Mouse (Mus musculus): Measurements from ENCODE around the gene Dgkh. TPM values are rescaled to one million over a fixed set of nuclear protein-coding genes. Genes with fewer than 3 reads are reported as not detected.
"Not testable (repeated sequence)": the region's sequence is repeated elsewhere in the genome, so short reads cannot be mapped to it uniquely, and the experiment has no call there.

Dgkh gene
- polyA plus RNA-seq, 1 experiment from 2014 or later, result 12.8 TPM

GRCm38 (mm10) chr14:78590335-78590734 is 142.2 kb downstream of the Dgkh start:
- Histone ChIP-seq H3K4me2 (replicated peaks) (no peak overlapping the region), H3K36me3 (peaks cover 18% of the 10 kb centered on the region), H3K9ac (no peak overlapping the region), H3K4me1 (no peaks in the 10 kb centered on the region), H3K27me3 (replicated peaks) (no peaks in the 10 kb centered on the region), H3K4me3 (no peak overlapping the region), H3K27ac (no peak overlapping the region), H3K9me3 (no peaks in the 10 kb centered on the region)
- 10% methylated on average over 2 of the region's 2 CpGs for WGBS
- 0 out of 2 replicates have a peak, but pooled peaks have one; percentile 37 for ATAC-seq (ENCODE audit: low FRiP score, low read depth)

- Histone ChIP-seq H3K27me3 (replicated peaks) (no peaks in the 10 kb centered on the region), H3K27ac (no peak overlapping the region), H3K36me3 (peaks cover 50% of the 10 kb centered on the region), H3K9ac (no peak overlapping the region), H3K4me1 (no peaks in the 10 kb centered on the region), H3K4me2 (replicated peaks) (no peak overlapping the region), H3K4me3 (no peak overlapping the region), H3K9me3 (no peaks in the 10 kb centered on the region)
- 90% methylated on average over 13 of the region's 13 CpGs for WGBS
- ATAC-seq (ENCODE audit: low FRiP score, low read depth), result no peak
Observed at GRCm38 (mm10) chr14:78584222-78584621, 148.4 kb downstream of the Dgkh start.

- Histone ChIP-seq H3K9ac (no peak overlapping the region), H3K4me3 (no peak overlapping the region), H3K27ac (no peak overlapping the region), H3K27me3 (replicated peaks) (no peaks in the 10 kb centered on the region), H3K4me1 (no peaks in the 10 kb centered on the region), H3K36me3 (peaks cover 53% of the 10 kb centered on the region), H3K4me2 (replicated peaks) (no peak overlapping the region), H3K9me3 (no peaks in the 10 kb centered on the region)
- no peak for ATAC-seq (ENCODE audit: low FRiP score, low read depth)
Observed at GRCm38 (mm10) chr14:78583168-78583567, 149.4 kb downstream of the Dgkh start.

GRCm38 (mm10) chr14:78575899-78576298 is 156.7 kb downstream of the Dgkh start:
- peaks cover 33% of the 10 kb centered on the region for H3K36me3 ChIP-seq
- no peak for ATAC-seq (ENCODE audit: low FRiP score, low read depth)
- 79% methylated on average over 13 of the region's 13 CpGs for WGBS

GRCm38 (mm10) chr14:78568410-78568809 is 164.2 kb downstream of the Dgkh start:
- H3K4me2 ChIP-seq (replicated peaks), result no peak overlapping the region
- H3K4me1 ChIP-seq, result no peaks in the 10 kb centered on the region

More at GRCm38 (mm10) chr14:78575899-78576298, 156.7 kb downstream of the Dgkh start:
- Histone ChIP-seq H3K4me2 (replicated peaks) (no peak overlapping the region), H3K4me3 (no peak overlapping the region), H3K4me1 (no peaks in the 10 kb centered on the region), H3K9me3 (no peaks in the 10 kb centered on the region), H3K27ac (no peak overlapping the region), H3K27me3 (replicated peaks) (no peaks in the 10 kb centered on the region), H3K9ac (no peak overlapping the region)

GRCm38 (mm10) chr14:78566431-78566830 is 166.1 kb downstream of the Dgkh start:
- no peak overlapping the region for H3K4me3 ChIP-seq
- no peaks in the 10 kb centered on the region for H3K27me3 ChIP-seq (replicated peaks)
- peaks cover 18% of the 10 kb centered on the region; the same call in 1 of the 2 replicates for H3K36me3 ChIP-seq
- ATAC-seq (ENCODE audit: low FRiP score, low read depth), result no peak
- no peak overlapping the region for H3K9ac ChIP-seq
- H3K9me3 ChIP-seq, result no peaks in the 10 kb centered on the region
- no peak overlapping the region for H3K4me2 ChIP-seq (replicated peaks)
- no peak overlapping the region for H3K27ac ChIP-seq
- no peaks in the 10 kb centered on the region for H3K4me1 ChIP-seq
- WGBS, result 82% methylated on average over 4 of the region's 4 CpGs

More at GRCm38 (mm10) chr14:78568410-78568809, 164.2 kb downstream of the Dgkh start:
- no peaks in the 10 kb centered on the region for H3K27me3 ChIP-seq (replicated peaks)
- H3K27ac ChIP-seq, result no peak overlapping the region
- ATAC-seq (ENCODE audit: low FRiP score, low read depth), result no peak
- H3K4me3 ChIP-seq, result no peak overlapping the region
- peaks cover 24% of the 10 kb centered on the region for H3K36me3 ChIP-seq
- H3K9me3 ChIP-seq, result no peaks in the 10 kb centered on the region
- no peak overlapping the region for H3K9ac ChIP-seq
- 94% methylated on average over 5 of the region's 5 CpGs for WGBS

- 30% methylated on average over 2 of the region's 2 CpGs for WGBS
- Histone ChIP-seq H3K36me3 (0 out of 2 replicates have a peak, but pooled peaks cover 12% of the 10 kb centered on the region), H3K9ac (no peak overlapping the region), H3K4me3 (no peak overlapping the region), H3K4me1 (no peaks in the 10 kb centered on the region), H3K27me3 (replicated peaks) (no peaks in the 10 kb centered on the region), H3K27ac (no peak overlapping the region), H3K4me2 (replicated peaks) (no peak overlapping the region), H3K9me3 (no peaks in the 10 kb centered on the region)
- no peak for ATAC-seq (ENCODE audit: low FRiP score, low read depth)
Observed at GRCm38 (mm10) chr14:78564292-78564691, 168.3 kb downstream of the Dgkh start.

- no peaks in the 10 kb centered on the region for H3K27me3 ChIP-seq (replicated peaks)
- no peak overlapping the region for H3K4me2 ChIP-seq (replicated peaks)
- H3K36me3 ChIP-seq, result 0 out of 2 replicates have a peak, but pooled peaks cover 9% of the 10 kb centered on the region
- no peaks in the 10 kb centered on the region for H3K4me1 ChIP-seq
- H3K9me3 ChIP-seq, result no peaks in the 10 kb centered on the region
- WGBS, result 36% methylated on average over 7 of the region's 7 CpGs
- ATAC-seq (ENCODE audit: low FRiP score, low read depth), result no peak
- H3K9ac ChIP-seq, result no peak overlapping the region
- H3K27ac ChIP-seq, result no peak overlapping the region
- H3K4me3 ChIP-seq, result no peak overlapping the region
Observed at GRCm38 (mm10) chr14:78563211-78563610, 169.4 kb downstream of the Dgkh start.

- Histone ChIP-seq H3K4me3 (no peak overlapping the region), H3K9me3 (no peaks in the 10 kb centered on the region), H3K4me1 (no peaks in the 10 kb centered on the region), H3K9ac (no peak overlapping the region), H3K4me2 (replicated peaks) (no peak overlapping the region), H3K27ac (no peak overlapping the region), H3K27me3 (replicated peaks) (no peaks in the 10 kb centered on the region), H3K36me3 (no peaks in the 10 kb centered on the region)
- ATAC-seq (ENCODE audit: low FRiP score, low read depth), result no peak
- 89% methylated on average over 4 of the region's 4 CpGs for WGBS
Observed at GRCm38 (mm10) chr14:78562121-78562520, 170.5 kb downstream of the Dgkh start.

GRCm38 (mm10) chr14:78559042-78559441 is 173.5 kb downstream of the Dgkh start:
- Histone ChIP-seq H3K4me3 (no peak overlapping the region), H3K27me3 (replicated peaks) (no peaks in the 10 kb centered on the region), H3K4me1 (no peaks in the 10 kb centered on the region), H3K36me3 (no peaks in the 10 kb centered on the region), H3K9me3 (no peaks in the 10 kb centered on the region), H3K9ac (no peak overlapping the region), H3K27ac (no peak overlapping the region), H3K4me2 (replicated peaks) (no peak overlapping the region)
- 92% methylated on average over 8 of the region's 8 CpGs for WGBS
- no peak for ATAC-seq (ENCODE audit: low FRiP score, low read depth)

- H3K36me3 ChIP-seq; ATAC-seq (ENCODE audit: low FRiP score, low read depth); H3K4me2 ChIP-seq (replicated peaks); H3K27me3 ChIP-seq (replicated peaks); H3K4me1 ChIP-seq; H3K27ac ChIP-seq; H3K9ac ChIP-seq; H3K4me3 ChIP-seq; H3K9me3 ChIP-seq: not testable (repeated sequence)
- 65% methylated on average over 3 of the region's 3 CpGs for WGBS
Observed at GRCm38 (mm10) chr14:78554830-78555229, 177.7 kb downstream of the Dgkh start.

- no peaks in the 10 kb centered on the region for H3K27me3 ChIP-seq (replicated peaks)
- WGBS, result 91% methylated on average over 6 of the region's 6 CpGs
- H3K27ac ChIP-seq, result no peak overlapping the region
- H3K9ac ChIP-seq, result no peak overlapping the region
- no peak overlapping the region for H3K4me3 ChIP-seq
- no peaks in the 10 kb centered on the region for H3K4me1 ChIP-seq
- ATAC-seq (ENCODE audit: low FRiP score, low read depth), result no peak
- no peaks in the 10 kb centered on the region for H3K36me3 ChIP-seq
- no peaks in the 10 kb centered on the region for H3K9me3 ChIP-seq
- H3K4me2 ChIP-seq (replicated peaks), result no peak overlapping the region
Observed at GRCm38 (mm10) chr14:78553661-78554060, 178.9 kb downstream of the Dgkh start.

GRCm38 (mm10) chr14:78548807-78549206 is 183.8 kb downstream of the Dgkh start:
- WGBS, result 84% methylated on average over 6 of the region's 6 CpGs

More at GRCm38 (mm10) chr14:78548807-78549206, 183.8 kb downstream of the Dgkh start:
- H3K27me3 ChIP-seq (replicated peaks), result no peaks in the 10 kb centered on the region
- H3K9ac ChIP-seq, result no peak overlapping the region
- no peak overlapping the region for H3K27ac ChIP-seq
- no peaks in the 10 kb centered on the region for H3K36me3 ChIP-seq
- H3K4me1 ChIP-seq, result no peaks in the 10 kb centered on the region
- H3K4me3 ChIP-seq, result no peak overlapping the region
- no peak for ATAC-seq (ENCODE audit: low FRiP score, low read depth)
- no peaks in the 10 kb centered on the region for H3K9me3 ChIP-seq
- no peak overlapping the region for H3K4me2 ChIP-seq (replicated peaks)
